35 mouse cellular contexts compared by ENCODE assay signal in the genomic region with DNA sequence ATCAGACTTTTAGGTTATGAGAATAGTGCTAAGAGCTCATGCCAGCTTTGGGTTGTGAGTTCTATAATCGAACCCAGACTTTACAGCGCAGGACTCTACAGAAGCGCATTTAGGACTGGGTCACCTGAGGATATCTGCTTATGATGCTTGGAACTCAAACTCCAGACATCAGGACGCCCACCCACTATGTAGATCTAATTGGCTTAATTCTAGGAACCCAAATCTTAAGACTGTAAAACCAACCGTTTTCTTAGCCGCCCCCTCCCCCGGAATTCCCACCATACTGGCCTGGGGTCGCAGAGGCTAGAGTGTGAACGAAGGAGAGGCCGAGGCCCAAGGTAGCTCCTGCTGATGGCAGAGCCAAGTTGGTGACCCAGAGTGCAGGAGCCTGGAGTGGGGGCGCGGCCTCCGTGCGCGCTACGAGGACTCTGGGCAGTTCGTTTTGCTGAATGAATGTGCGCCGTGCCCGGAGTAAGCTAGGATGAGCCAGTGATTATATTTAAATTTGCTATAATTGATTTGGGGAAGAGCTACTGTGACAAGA. TPM values are rescaled to one million over a fixed set of nuclear protein-coding genes. Genes with fewer than 3 reads are reported as not detected.
DNase-seq lines count a peak whose midpoint lies in the region; ATAC-seq and TF ChIP-seq lines count a peak whose summit lies in the region.
"Had no signal": no experiment of that assay in that cellular context is flagged by ENCODE, and none has a peak within 500 bp of the region (broad histone marks: within the 10 kb centered on the region; RNA-seq: fewer than 3 reads in every experiment).

No protein-coding gene starts in this region.

- 2% methylated on average over 20 of the region's 20 CpGs for WGBS in forebrain, postnatal 0 days
- WGBS in forebrain, embryonic 15.5 days: 4% methylated on average over 20 of the region's 20 CpGs
- WGBS in midbrain, embryonic 11.5 days: under 1% methylated on average over 20 of the region's 20 CpGs
- WGBS in midbrain, embryonic 14.5 days: 3% methylated on average over 20 of the region's 20 CpGs
- 6% methylated on average over 20 of the region's 20 CpGs for WGBS in lung, postnatal 0 days

- no peak for TF ChIP-seq CTCF in forebrain, postnatal 0 days (IDR thresholded peaks at IDR 0.05; ENCODE audit: low read depth)
- TF ChIP-seq CTCF in lung, postnatal 0 days (IDR thresholded peaks at IDR 0.05): no peak

- H3K27ac ChIP-seq in forebrain, postnatal 0 days (ENCODE audit: low read depth, low read length): no peak overlapping the region
- no peak overlapping the region for H3K27ac ChIP-seq in forebrain, embryonic 15.5 days (replicated peaks)
- H3K27ac ChIP-seq in midbrain, embryonic 11.5 days (ENCODE audit: low read depth, low read length): no peak overlapping the region
- no peak overlapping the region for H3K27ac ChIP-seq in midbrain, embryonic 14.5 days (replicated peaks; ENCODE audit: low read depth, low read length)
- no peak overlapping the region for H3K27ac ChIP-seq in lung, postnatal 0 days (ENCODE audit: low read length)
- H3K27ac ChIP-seq: hindbrain, embryonic 13.5 days; limb, embryonic 13.5 days; lung, embryonic 15.5 days; midbrain, embryonic 15.5 days; stomach, postnatal 0 days had no signal

- H3K4me3 ChIP-seq in forebrain, postnatal 0 days (ENCODE audit: low read depth, low read length): no peak overlapping the region
- H3K4me3 ChIP-seq in forebrain, embryonic 15.5 days: no peak overlapping the region
- no peak overlapping the region for H3K4me3 ChIP-seq in midbrain, embryonic 11.5 days (ENCODE audit: low read depth, low read length)
- no peak overlapping the region for H3K4me3 ChIP-seq in midbrain, embryonic 14.5 days (replicated peaks; ENCODE audit: low read depth, low read length)
- H3K4me3 ChIP-seq in lung, postnatal 0 days (ENCODE audit: low read depth, low read length): no peak overlapping the region
- H3K4me3 ChIP-seq: hindbrain, embryonic 13.5 days; limb, embryonic 13.5 days; lung, embryonic 15.5 days; midbrain, embryonic 15.5 days had no signal

- H3K27me3 ChIP-seq in forebrain, postnatal 0 days (ENCODE audit: insufficient read depth, low read length): peaks cover 86% of the 10 kb centered on the region
- peaks cover 90% of the 10 kb centered on the region for H3K27me3 ChIP-seq in forebrain, embryonic 15.5 days
- peaks cover 96% of the 10 kb centered on the region for H3K27me3 ChIP-seq in midbrain, embryonic 11.5 days (ENCODE audit: control insufficient read depth, insufficient read depth, low read length)
- peaks cover 88% of the 10 kb centered on the region for H3K27me3 ChIP-seq in midbrain, embryonic 14.5 days (ENCODE audit: control insufficient read depth, insufficient read depth, low read length)
- H3K27me3 ChIP-seq in lung, postnatal 0 days (replicated peaks; ENCODE audit: insufficient read depth, low read length): peaks cover 86% of the 10 kb centered on the region

- peak; percentile 21 for DNase-seq in forebrain, postnatal 0 days
- DNase-seq in midbrain, embryonic 11.5 days (ENCODE audit: low spot score, missing footprints): peak; percentile 93
- no peak for DNase-seq in midbrain, embryonic 14.5 days
- peak; percentile 30 for DNase-seq in embryo, embryonic 11 days
- DNase-seq in layer of hippocampus, adult 18-20 months (ENCODE audit: low spot score in 2 of 2): no peak
- no peak for DNase-seq in lung, postnatal 0 days (ENCODE audit: low spot score)
- DNase-seq: adrenal gland, adult 8-10 months; cerebellum, adult 2 months; cerebellum, postnatal 25 days; heart, postnatal 36 days; kidney, adult 9 months; kidney, postnatal 14 days; lung, postnatal 36 days; right cerebral cortex, adult 18-20 months; spleen, adult 18-20 months; thymus, adult 18-20 months; thymus, postnatal 25 days had no signal

- no peaks in the 10 kb centered on the region for H3K36me3 ChIP-seq in forebrain, postnatal 0 days (ENCODE audit: insufficient read depth)
- H3K36me3 ChIP-seq in forebrain, embryonic 15.5 days: no peaks in the 10 kb centered on the region
- H3K36me3 ChIP-seq in midbrain, embryonic 11.5 days (ENCODE audit: control insufficient read depth, insufficient read depth, low read length): no peaks in the 10 kb centered on the region
- H3K36me3 ChIP-seq in midbrain, embryonic 14.5 days (ENCODE audit: control insufficient read depth, insufficient read depth, low read length): no peaks in the 10 kb centered on the region
- H3K36me3 ChIP-seq in lung, postnatal 0 days (ENCODE audit: insufficient read depth, low read length): no peaks in the 10 kb centered on the region
- H3K36me3 ChIP-seq: hindbrain, embryonic 13.5 days; limb, embryonic 13.5 days; lung, embryonic 15.5 days; midbrain, embryonic 15.5 days had no signal

- ATAC-seq in forebrain, postnatal 0 days: no peak
- ATAC-seq in forebrain, embryonic 15.5 days (replicated peaks): no peak
- no peak for ATAC-seq in midbrain, embryonic 11.5 days (ENCODE audit: low FRiP score)
- ATAC-seq in midbrain, embryonic 14.5 days (ENCODE audit: low FRiP score, low TSS enrichment): no peak
- ATAC-seq in lung, postnatal 0 days: no peak
- ATAC-seq: forebrain, embryonic 16.5 days; intestine, postnatal 0 days; midbrain, embryonic 15.5 days had no signal

- no peak for TF ChIP-seq EP300 in lung, postnatal 0 days (IDR thresholded peaks at IDR 0.05)

- no peak overlapping the region for H3K9ac ChIP-seq in forebrain, postnatal 0 days
- H3K9ac ChIP-seq in forebrain, embryonic 15.5 days (replicated peaks): no peak overlapping the region
- no peak overlapping the region for H3K9ac ChIP-seq in midbrain, embryonic 11.5 days (ENCODE audit: low read length)
- H3K9ac ChIP-seq in midbrain, embryonic 14.5 days (replicated peaks; ENCODE audit: low read length): no peak overlapping the region
- H3K9ac ChIP-seq in lung, postnatal 0 days (replicated peaks; ENCODE audit: low read depth): no peak overlapping the region
- H3K9ac ChIP-seq: hindbrain, embryonic 13.5 days; limb, embryonic 13.5 days; lung, embryonic 15.5 days; midbrain, embryonic 15.5 days had no signal

- H3K9me3 ChIP-seq in forebrain, postnatal 0 days (ENCODE audit: low read length): no peaks in the 10 kb centered on the region
- H3K9me3 ChIP-seq in forebrain, embryonic 15.5 days: no peaks in the 10 kb centered on the region
- no peaks in the 10 kb centered on the region for H3K9me3 ChIP-seq in midbrain, embryonic 11.5 days (ENCODE audit: control insufficient read depth, low read length)
- no peaks in the 10 kb centered on the region for H3K9me3 ChIP-seq in midbrain, embryonic 14.5 days (ENCODE audit: control insufficient read depth, low read length)
- H3K9me3 ChIP-seq in lung, postnatal 0 days (ENCODE audit: low read length): no peaks in the 10 kb centered on the region
- H3K9me3 ChIP-seq: hindbrain, embryonic 13.5 days; limb, embryonic 13.5 days; lung, embryonic 15.5 days; midbrain, embryonic 15.5 days had no signal

- peaks cover 5% of the 10 kb centered on the region; the same call in 1 of the 2 replicates for H3K4me1 ChIP-seq in forebrain, postnatal 0 days (ENCODE audit: insufficient read depth)
- H3K4me1 ChIP-seq in forebrain, embryonic 15.5 days: peaks cover 10% of the 10 kb centered on the region
- peaks cover 7% of the 10 kb centered on the region; the same call in 1 of the 2 replicates for H3K4me1 ChIP-seq in midbrain, embryonic 11.5 days (ENCODE audit: control insufficient read depth, insufficient read depth, low read length)
- H3K4me1 ChIP-seq in midbrain, embryonic 14.5 days (ENCODE audit: control insufficient read depth, insufficient read depth, low read length): peaks cover 7% of the 10 kb centered on the region; the same call in 1 of the 2 replicates
- no peaks in the 10 kb centered on the region for H3K4me1 ChIP-seq in lung, postnatal 0 days (ENCODE audit: insufficient read depth, low read depth, low read length)
- H3K4me1 ChIP-seq: lung, embryonic 15.5 days had no signal

- H3K4me2 ChIP-seq in forebrain, postnatal 0 days (ENCODE audit: low read depth): no peak overlapping the region
- no peak overlapping the region for H3K4me2 ChIP-seq in forebrain, embryonic 15.5 days (replicated peaks)
- no peak overlapping the region for H3K4me2 ChIP-seq in midbrain, embryonic 11.5 days
- no peak overlapping the region for H3K4me2 ChIP-seq in midbrain, embryonic 14.5 days (ENCODE audit: low read length)
- no peak overlapping the region for H3K4me2 ChIP-seq in lung, postnatal 0 days (replicated peaks; ENCODE audit: low read depth, low read length)
- H3K4me2 ChIP-seq: heart, embryonic 11.5 days; hindbrain, embryonic 13.5 days; limb, embryonic 13.5 days; liver, embryonic 11.5 days; lung, embryonic 15.5 days; midbrain, embryonic 15.5 days had no signal

RNA-seq across cellular contexts. Expression of gene Mnx1, which starts 7.3 kb away (rescaled TPM):
- total RNA-seq in forebrain, postnatal 0 days (2014; rRNA removed): not detected in 2 replicates
- not detected in 2 replicates for polyA plus RNA-seq in forebrain, postnatal 0 days (2015; fragmentation: Nextera tagmentation; extraction: Ambion mirVana)
- polyA plus RNA-seq in forebrain, embryonic 15.5 days (2015; fragmentation: Nextera tagmentation; extraction: Ambion mirVana): not detected in 2 replicates
- polyA plus RNA-seq in midbrain, embryonic 11.5 days (2014; fragmentation: Nextera tagmentation; extraction: Ambion mirVana): not detected in 2 replicates
- polyA plus RNA-seq in midbrain, embryonic 14.5 days (2014; fragmentation: Nextera tagmentation; extraction: Ambion mirVana): not detected in 2 replicates
- not detected for total RNA-seq in layer of hippocampus, adult 18-20 months (2021)
- polyA plus RNA-seq in lung, postnatal 0 days (2015; fragmentation: Nextera tagmentation; extraction: Ambion mirVana): not detected in 2 replicates
- total RNA-seq: adrenal gland, adult 8-10 months; gastrocnemius, adult 8-10 months; granulocyte monocyte progenitor cell, adult 5-6 weeks; heart, postnatal 36 days; layer of hippocampus, postnatal 10 days; left cerebral cortex, adult 18-20 months; left cerebral cortex, postnatal 14 days; megakaryocyte, adult 5-6 weeks had no signal
- polyA plus RNA-seq: cerebellum, adult 2 months; forebrain, embryonic 16.5 days; heart, embryonic 11.5 days; heart, embryonic 16.5 days; liver, embryonic 16.5 days; lung, embryonic 15.5 days; midbrain, embryonic 15.5 days had no signal

RNA-seq across cellular contexts. Expression of gene Nom1, which starts 36.5 kb away (rescaled TPM):
- total RNA-seq in forebrain, postnatal 0 days (2014; rRNA removed): 18.0 and 29.6 TPM in 2 replicates
- 9.7 and 17.0 TPM in 2 replicates for polyA plus RNA-seq in forebrain, postnatal 0 days (2015; fragmentation: Nextera tagmentation; extraction: Ambion mirVana)
- polyA plus RNA-seq in forebrain, embryonic 15.5 days (2015; fragmentation: Nextera tagmentation; extraction: Ambion mirVana): 20.5 and 20.6 TPM in 2 replicates
- polyA plus RNA-seq in midbrain, embryonic 11.5 days (2014; fragmentation: Nextera tagmentation; extraction: Ambion mirVana): 26.4 and 32.1 TPM in 2 replicates
- 8.8 and 14.8 TPM in 2 replicates for polyA plus RNA-seq in midbrain, embryonic 14.5 days (2014; fragmentation: Nextera tagmentation; extraction: Ambion mirVana)
- 10 to 100 TPM; 19.6 to 23.3 TPM for total RNA-seq in layer of hippocampus, adult 18-20 months (2021)
- polyA plus RNA-seq in lung, postnatal 0 days (2015; fragmentation: Nextera tagmentation; extraction: Ambion mirVana): 16.3 and 17.6 TPM in 2 replicates

Comparison
In these comparisons a context has a peak if more than half of its experiments do, and no peak if none do; other contexts are left out.
1. DNase-seq: peak in forebrain, postnatal 0 days (single experiment), midbrain, embryonic 11.5 days (single experiment) and embryo, embryonic 11 days (single experiment); none in midbrain, embryonic 14.5 days (single experiment), layer of hippocampus, adult 18-20 months (0 of 2) and lung, postnatal 0 days (single experiment).